Mouse (Mus musculus) neural tube, embryonic 12.5 days (tissue): ENCODE measurements around the gene Kazn. TPM values are rescaled to one million over a fixed set of nuclear protein-coding genes. Genes with fewer than 3 reads are reported as not detected.

Experiments used
- ATAC-seq: fragments of 200-750 bp; cut with Nextera tagmentation; 2 replicates; pipeline ENCODE4 v1.8.0; 2017; ENCODE audit warnings: low read depth, mild to moderate bottlenecking, moderate TSS enrichment, moderate library complexity; ENCODE audit not compliant: low FRiP score
- H3K27ac ChIP-seq: fragments of 300-500 bp; sonication (generic); 2 replicates; pipeline ENCODE4 v1.5.1; 2016
- H3K27me3 ChIP-seq: fragments of 300-500 bp; sonication (generic); replicated peaks from 2 replicates; pipeline ENCODE4 v1.6.1; 2016; ENCODE audit warnings: mild to moderate bottlenecking
- H3K36me3 ChIP-seq: fragments of 300-500 bp; sonication (generic); 2 replicates; pipeline ENCODE4 v1.6.1; 2016; ENCODE audit warnings: mild to moderate bottlenecking
- H3K4me1 ChIP-seq: fragments of 300-500 bp; sonication (generic); 2 replicates; pipeline ENCODE4 v1.6.1; 2016
- H3K4me2 ChIP-seq: fragments of 300-500 bp; sonication (generic); replicated peaks from 2 replicates; pipeline ENCODE4 v1.6.1; 2016; ENCODE audit warnings: mild to moderate bottlenecking
- H3K4me3 ChIP-seq: fragments of 300-500 bp; sonication (generic); 2 replicates; pipeline ENCODE4 v1.5.1; 2016
- H3K9ac ChIP-seq: fragments of 300-500 bp; sonication (generic); 2 replicates; pipeline ENCODE4 v1.6.1; 2016; ENCODE audit warnings: mild to moderate bottlenecking
- H3K9me3 ChIP-seq: fragments of 300-500 bp; sonication (generic); 2 replicates; pipeline ENCODE4 v1.6.1; 2016; ENCODE audit warnings: mild to moderate bottlenecking
- WGBS: fragments of 180-500 bp; shearing (Covaris S2); methylation state at CpG from one replicate; pipeline ENCODE4 v1.1.7; 2016; 5-methylcytosine and 5-hydroxymethylcytosine counted together
- polyA plus RNA-seq: library from polyadenylated mRNA; unstranded; fragments of >200 nt; fragmentation: Nextera tagmentation; extraction: Ambion mirVana; gene quantifications from 2 replicates; pipeline ENCODE4 v1.2.1, GENCODE M21; 2016

Gene Kazn
- polyA plus RNA-seq, 1 experiment from 2014 or later, result 21.4 TPM

DNA sequence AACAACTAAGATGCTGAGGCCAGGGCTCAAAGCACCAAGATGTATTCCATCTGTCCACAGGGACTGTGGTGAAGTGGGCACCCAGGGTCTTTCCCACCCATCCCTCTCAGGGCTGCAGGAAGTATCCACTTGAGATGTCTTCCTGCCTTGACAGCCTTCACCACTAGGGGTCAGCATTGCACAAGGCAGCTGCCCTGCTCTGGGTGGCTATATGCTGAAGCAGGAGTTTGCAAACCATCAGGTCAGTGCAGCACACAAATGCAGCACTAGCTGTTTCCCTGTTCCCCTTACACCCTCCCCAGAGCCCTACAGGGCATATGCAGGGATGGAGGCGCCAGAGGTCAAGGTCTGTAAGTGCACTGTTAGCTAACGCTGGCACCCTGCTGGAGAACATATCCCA lies 85.7 kb downstream of the Kazn start:
- H3K4me1 ChIP-seq, result peaks cover 5% of the 10 kb centered on the region; the same call in 1 of the 2 replicates
- no peak overlapping the region for H3K9ac ChIP-seq
- 4% methylated on average over 2 of the region's 2 CpGs for WGBS
- H3K27ac ChIP-seq, result no peak overlapping the region
- no peak overlapping the region for H3K4me2 ChIP-seq
- no peak overlapping the region for H3K4me3 ChIP-seq
- no peaks in the 10 kb centered on the region for H3K27me3 ChIP-seq
- no peaks in the 10 kb centered on the region for H3K9me3 ChIP-seq
- ATAC-seq, result peak; percentile 70
- H3K36me3 ChIP-seq, result peaks cover 8% of the 10 kb centered on the region; the same call in 1 of the 2 replicates

DNA sequence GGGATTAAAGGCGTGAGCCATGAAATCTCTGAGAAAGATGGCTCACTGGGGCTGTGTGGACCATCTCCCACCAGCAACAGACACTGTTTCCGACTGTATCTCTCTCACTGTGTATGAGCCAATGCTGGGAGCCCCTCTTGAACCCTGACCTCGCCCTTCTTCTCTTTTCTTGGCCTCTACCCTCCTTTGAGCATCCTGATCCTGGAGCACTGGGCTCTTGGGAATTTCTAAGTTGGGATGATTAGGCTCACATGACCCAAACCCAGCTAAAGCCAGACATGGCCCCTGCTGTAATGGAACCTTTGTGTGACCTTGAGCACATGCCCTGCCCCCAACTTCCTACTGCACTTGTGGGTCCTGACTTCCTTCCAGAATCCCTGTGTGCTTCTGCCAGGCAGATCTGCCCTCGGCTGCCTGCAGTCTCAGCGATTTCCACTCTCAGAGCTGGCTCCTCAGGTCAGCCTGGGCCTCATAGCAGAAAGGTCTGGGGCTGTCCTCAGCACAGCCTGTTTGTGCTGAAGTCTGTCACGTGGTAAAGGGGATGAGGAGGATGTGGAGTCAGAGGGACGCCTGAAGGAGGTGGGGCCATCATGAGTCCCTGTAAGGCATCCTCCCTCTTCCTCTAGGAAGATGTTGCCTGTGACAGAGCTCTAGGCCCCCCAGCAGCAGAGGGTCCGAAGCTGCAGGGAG lies 86.3 kb downstream of the Kazn start:
- peaks cover 5% of the 10 kb centered on the region; the same call in 1 of the 2 replicates for H3K4me1 ChIP-seq
- 75% methylated on average over 8 of the region's 8 CpGs for WGBS
- no peak for ATAC-seq
- H3K4me2 ChIP-seq, result no peak overlapping the region
- H3K27me3 ChIP-seq, result no peaks in the 10 kb centered on the region
- H3K9ac ChIP-seq, result 0 out of 2 replicates have a peak overlapping the region, but pooled peaks have one; percentile 17
- no peak overlapping the region for H3K27ac ChIP-seq
- H3K36me3 ChIP-seq, result peaks cover 14% of the 10 kb centered on the region; the same call in 1 of the 2 replicates
- H3K9me3 ChIP-seq, result no peaks in the 10 kb centered on the region
- H3K4me3 ChIP-seq, result no peak overlapping the region

DNA sequence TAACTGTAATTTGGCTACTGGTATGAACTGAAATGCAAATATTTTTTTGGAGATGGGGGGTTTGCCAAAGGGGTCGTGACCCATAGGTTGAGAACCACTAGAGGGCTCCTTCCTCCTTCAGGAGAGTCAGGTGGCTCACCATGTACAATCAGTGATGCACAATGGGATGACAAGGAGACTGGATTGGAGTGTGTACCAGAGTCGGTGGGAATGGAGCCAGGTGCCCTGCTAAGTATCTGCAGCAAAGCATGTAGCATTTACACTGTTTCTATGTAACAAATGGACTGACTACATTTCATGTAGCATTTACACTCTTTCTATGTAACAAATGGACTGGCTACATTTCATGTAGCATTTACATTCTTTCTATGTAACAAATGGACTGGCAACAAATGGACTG lies 89.1 kb downstream of the Kazn start:
- no peak overlapping the region for H3K27ac ChIP-seq
- ATAC-seq, result no peak
- no peak overlapping the region for H3K4me2 ChIP-seq
- no peak overlapping the region for H3K4me3 ChIP-seq
- peaks cover 5% of the 10 kb centered on the region; the same call in 1 of the 2 replicates for H3K4me1 ChIP-seq
- 77% methylated on average over 2 of the region's 2 CpGs for WGBS
- H3K27me3 ChIP-seq, result no peaks in the 10 kb centered on the region
- peaks cover 32% of the 10 kb centered on the region for H3K36me3 ChIP-seq
- H3K9ac ChIP-seq, result no peak overlapping the region
- H3K9me3 ChIP-seq, result no peaks in the 10 kb centered on the region

DNA sequence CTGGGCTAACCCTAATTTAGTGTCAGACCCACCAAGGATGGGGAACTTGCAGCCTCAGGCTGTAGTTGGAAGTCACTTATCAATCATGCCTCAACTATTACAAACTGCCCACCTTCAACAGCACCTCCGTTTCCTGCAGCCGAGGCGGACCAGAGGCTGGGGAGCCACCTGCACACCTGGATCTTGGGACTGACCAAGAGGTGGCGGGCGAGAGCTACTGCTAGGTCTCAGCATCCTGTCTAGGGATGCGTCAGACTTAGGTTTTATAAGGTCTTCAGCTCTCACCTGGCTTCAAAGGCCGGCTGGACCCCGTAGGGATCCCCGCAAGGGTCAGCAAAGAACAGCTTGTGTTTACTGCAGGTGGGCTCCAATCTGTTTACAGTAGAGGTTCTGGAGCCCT lies 90.0 kb downstream of the Kazn start:
- WGBS, result 81% methylated on average over 9 of the region's 9 CpGs
- no peaks in the 10 kb centered on the region for H3K9me3 ChIP-seq

DNA sequence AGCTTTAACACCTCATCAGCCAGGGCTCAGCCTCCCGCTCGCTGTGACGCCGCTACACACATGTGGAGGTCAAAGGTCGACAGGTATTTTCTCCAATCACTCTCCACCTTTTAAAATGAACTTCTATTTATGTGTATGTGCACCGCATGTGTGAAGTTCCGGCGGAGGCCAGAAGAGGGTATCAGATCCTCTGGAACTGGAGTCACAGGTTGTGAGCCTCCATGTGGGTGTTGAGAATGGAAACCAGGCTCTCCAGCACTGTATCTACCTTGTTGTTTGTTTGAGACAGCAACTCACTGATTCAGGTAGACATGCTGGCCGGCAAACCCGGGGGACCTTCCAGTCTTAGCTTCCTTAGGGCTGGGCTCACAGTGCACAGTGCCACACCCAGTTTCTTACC lies 91.5 kb downstream of the Kazn start:
- 97% methylated on average over 10 of the region's 10 CpGs for WGBS
- Histone ChIP-seq H3K36me3 (peaks cover 32% of the 10 kb centered on the region), H3K27ac (no peak overlapping the region), H3K4me2 (no peak overlapping the region), H3K27me3 (no peaks in the 10 kb centered on the region), H3K4me3 (no peak overlapping the region), H3K4me1 (no peaks in the 10 kb centered on the region), H3K9me3 (no peaks in the 10 kb centered on the region), H3K9ac (no peak overlapping the region)
- no peak for ATAC-seq

More for the DNA sequence above, 90.0 kb downstream of the Kazn start:
- H3K27me3 ChIP-seq, result no peaks in the 10 kb centered on the region
- H3K4me1 ChIP-seq, result peaks cover 1% of the 10 kb centered on the region; the same call in 1 of the 2 replicates
- ATAC-seq, result no peak
- H3K36me3 ChIP-seq, result peaks cover 32% of the 10 kb centered on the region
- no peak overlapping the region for H3K4me2 ChIP-seq
- no peak overlapping the region for H3K4me3 ChIP-seq
- no peak overlapping the region for H3K9ac ChIP-seq
- no peak overlapping the region for H3K27ac ChIP-seq

DNA sequence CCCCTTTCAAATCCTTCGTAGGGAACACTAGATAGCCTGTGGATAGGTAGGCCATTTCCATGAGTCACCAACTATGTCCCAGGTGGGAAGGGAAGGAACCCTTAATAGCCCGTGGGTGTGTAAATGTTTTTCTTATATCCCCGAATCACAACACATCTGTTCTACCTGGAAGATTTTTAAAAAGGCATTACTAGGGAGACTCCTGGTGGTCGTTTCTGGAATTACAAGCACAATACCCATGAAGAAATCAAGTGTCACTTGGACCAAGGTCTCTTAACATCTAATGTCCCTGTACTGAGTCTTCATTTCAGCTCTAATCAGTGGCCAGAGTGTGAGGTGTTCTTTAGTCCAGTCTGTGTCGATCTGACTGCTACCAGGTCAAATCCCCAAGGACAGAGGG lies 95.1 kb downstream of the Kazn start:
- ATAC-seq, result no peak
- no peak overlapping the region for H3K9ac ChIP-seq
- no peaks in the 10 kb centered on the region for H3K9me3 ChIP-seq
- no peaks in the 10 kb centered on the region for H3K27me3 ChIP-seq
- H3K4me2 ChIP-seq, result no peak overlapping the region
- H3K4me1 ChIP-seq, result peaks cover 10% of the 10 kb centered on the region; the same call in 1 of the 2 replicates
- 50% methylated on average over 5 of the region's 5 CpGs for WGBS
- peaks cover 31% of the 10 kb centered on the region for H3K36me3 ChIP-seq
- no peak overlapping the region for H3K4me3 ChIP-seq
- no peak overlapping the region for H3K27ac ChIP-seq

DNA sequence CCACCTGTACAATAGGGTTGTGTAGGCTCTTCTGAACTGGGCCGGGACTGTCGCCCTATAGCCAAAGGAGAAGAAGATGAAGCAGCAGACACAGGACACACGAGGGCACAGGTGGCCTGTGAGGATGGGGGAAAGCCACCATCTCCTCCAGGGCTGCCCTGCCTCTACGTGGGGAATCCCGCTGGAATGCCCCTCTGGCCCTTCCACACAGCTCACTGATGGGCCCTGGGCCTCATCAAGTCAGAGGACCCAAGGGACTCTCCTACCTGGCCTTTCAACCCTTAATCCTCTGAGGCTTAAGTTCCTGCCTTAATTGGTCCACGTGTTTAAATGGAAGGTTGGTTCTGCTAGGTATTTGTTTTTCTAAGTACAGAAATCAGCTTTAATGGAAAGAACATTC lies 95.9 kb downstream of the Kazn start:
- Histone ChIP-seq H3K4me3 (no peak overlapping the region), H3K4me2 (no peak overlapping the region), H3K27ac (no peak overlapping the region), H3K27me3 (no peaks in the 10 kb centered on the region), H3K9ac (no peak overlapping the region), H3K36me3 (peaks cover 26% of the 10 kb centered on the region), H3K9me3 (no peaks in the 10 kb centered on the region), H3K4me1 (peaks cover 17% of the 10 kb centered on the region)
- ATAC-seq, result no peak
- WGBS, result 93% methylated on average over 6 of the region's 6 CpGs

DNA sequence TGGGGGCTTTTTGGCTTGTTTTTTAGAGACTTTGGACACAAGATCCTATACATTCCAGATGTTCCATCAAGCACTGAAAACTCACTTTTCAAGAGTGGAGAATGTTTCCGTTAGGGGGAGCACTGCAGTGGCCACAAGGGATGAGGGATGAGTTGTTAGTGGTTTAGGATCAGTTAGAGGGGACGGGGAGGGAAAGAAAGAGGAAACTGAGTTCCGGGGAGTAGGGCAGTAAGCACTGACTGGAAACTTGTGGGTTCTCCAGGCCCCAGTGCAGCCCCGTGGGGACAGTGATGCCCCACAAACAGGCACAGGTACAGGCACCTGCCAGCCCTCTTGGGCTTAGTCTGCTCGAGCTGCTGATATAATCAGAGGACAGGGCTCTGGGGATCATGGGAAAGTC lies 99.5 kb downstream of the Kazn start:
- WGBS, result 75% methylated on average over 5 of the region's 5 CpGs
- Histone ChIP-seq H3K4me3 (no peak overlapping the region), H3K4me2 (no peak overlapping the region), H3K27me3 (no peaks in the 10 kb centered on the region), H3K9me3 (no peaks in the 10 kb centered on the region), H3K27ac (no peak overlapping the region), H3K36me3 (peaks cover 4% of the 10 kb centered on the region; the same call in 1 of the 2 replicates), H3K4me1 (peaks cover 23% of the 10 kb centered on the region), H3K9ac (no peak overlapping the region)
- ATAC-seq, result no peak

DNA sequence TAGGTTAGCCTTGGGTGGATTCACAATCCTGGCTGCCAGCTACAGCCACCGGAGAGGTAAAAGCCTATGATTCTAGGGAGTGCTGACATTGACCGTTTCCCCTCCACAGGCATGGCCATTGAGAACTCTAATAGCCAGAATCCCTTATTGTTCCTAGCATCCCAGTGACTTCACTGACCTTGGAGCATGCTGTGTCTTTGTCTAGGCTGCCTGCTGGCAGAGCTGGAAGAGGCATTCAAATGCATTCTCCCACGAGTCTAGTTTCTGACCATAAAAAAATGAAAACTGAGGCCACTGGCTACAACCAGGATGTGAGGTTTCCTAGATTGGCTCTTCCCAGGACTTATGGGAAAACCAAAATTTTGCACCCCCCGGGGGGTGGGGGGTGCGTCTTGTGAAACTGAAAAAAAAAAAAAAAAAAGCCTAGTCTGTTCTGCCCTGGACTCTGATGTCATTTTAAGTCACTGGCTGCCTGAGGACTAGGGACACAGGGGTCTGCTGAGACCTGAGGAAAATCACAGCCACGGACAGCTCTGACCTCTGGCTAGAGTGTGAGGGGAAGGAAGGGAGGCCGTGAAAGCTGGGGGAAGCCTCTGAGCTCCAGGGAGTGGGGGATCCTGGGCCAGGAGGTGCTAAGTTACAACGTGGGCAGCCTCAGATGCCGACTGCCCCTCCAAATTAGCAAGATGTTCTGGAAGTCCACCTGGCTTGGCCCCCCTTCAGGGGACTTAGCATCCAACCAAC lies 100.7 kb downstream of the Kazn start:
- Histone ChIP-seq H3K9me3 (no peaks in the 10 kb centered on the region), H3K27me3 (no peaks in the 10 kb centered on the region), H3K27ac (peak overlapping the region; percentile 53; the same call in 1 of the 2 replicates), H3K4me3 (no peak overlapping the region), H3K9ac (no peak overlapping the region), H3K4me2 (no peak overlapping the region), H3K36me3 (peaks cover 4% of the 10 kb centered on the region; the same call in 1 of the 2 replicates), H3K4me1 (peaks cover 23% of the 10 kb centered on the region)
- ATAC-seq, result peak; percentile 57
- WGBS, result 10% methylated on average over 9 of the region's 9 CpGs

DNA sequence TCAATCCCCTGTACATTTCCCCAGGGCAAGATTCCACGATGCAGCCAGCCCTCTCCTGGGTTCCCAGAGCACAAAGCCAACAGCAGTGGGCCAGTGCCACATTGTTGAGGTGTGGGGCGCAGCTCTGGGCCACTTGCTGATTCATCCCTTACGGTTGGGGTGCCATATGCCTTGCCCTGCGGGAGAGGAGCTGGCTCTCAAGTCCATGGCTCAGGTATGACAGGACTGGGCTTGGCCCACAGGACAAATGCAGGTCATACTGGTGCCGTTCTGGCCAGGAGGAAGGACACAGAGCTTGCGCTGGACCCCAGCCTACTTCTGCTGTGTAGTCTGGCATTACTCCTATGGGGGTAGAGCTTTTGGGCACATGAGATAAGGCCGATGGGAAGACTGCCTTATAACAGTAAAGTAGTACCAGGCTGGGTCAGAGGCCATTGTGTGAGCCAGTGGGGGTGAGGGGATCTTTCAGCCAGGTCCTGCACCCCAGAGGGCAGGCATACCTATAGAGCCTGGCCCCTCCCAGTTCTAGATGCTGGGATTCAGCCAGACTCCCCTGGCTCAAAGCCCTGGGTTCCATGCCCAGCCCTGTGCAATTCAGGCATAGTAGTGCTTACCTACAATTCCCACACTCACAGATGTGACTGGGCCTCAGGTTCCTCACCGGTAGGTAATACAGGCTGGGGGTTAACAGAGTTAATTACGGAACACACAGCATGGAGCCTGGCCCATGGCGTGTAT lies 102.3 kb downstream of the Kazn start:
- no peak overlapping the region for H3K27ac ChIP-seq
- H3K27me3 ChIP-seq, result no peaks in the 10 kb centered on the region
- no peak overlapping the region for H3K4me3 ChIP-seq
- H3K4me1 ChIP-seq, result peaks cover 23% of the 10 kb centered on the region
- WGBS, result 86% methylated on average over 10 of the region's 10 CpGs
- no peak overlapping the region for H3K4me2 ChIP-seq
- no peak overlapping the region for H3K9ac ChIP-seq
- no peaks in the 10 kb centered on the region for H3K9me3 ChIP-seq
- H3K36me3 ChIP-seq, result peaks cover 4% of the 10 kb centered on the region; the same call in 1 of the 2 replicates
- no peak for ATAC-seq

DNA sequence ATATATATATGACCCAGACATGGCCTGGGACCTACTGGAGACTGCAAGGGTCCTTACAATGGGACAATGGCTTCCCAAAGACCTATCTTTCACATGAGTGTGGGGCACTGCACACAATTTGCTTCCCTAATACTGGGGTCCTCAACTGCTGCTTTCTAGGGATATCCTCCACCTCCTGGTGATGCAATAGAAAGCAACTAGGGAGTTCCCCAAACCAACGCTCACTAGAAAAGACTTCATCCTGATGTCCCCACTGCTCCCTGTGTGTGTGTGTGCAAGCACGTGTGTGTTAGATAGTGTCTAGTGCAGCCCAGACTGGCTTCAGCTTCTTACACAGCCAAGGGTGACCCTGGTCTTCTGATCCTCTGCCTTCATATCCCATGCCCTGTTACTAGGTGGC lies 103.7 kb downstream of the Kazn start:
- Histone ChIP-seq H3K9ac (no peak overlapping the region), H3K4me1 (peaks cover 26% of the 10 kb centered on the region)
- WGBS, result 95% methylated on average over 2 of the region's 2 CpGs

DNA sequence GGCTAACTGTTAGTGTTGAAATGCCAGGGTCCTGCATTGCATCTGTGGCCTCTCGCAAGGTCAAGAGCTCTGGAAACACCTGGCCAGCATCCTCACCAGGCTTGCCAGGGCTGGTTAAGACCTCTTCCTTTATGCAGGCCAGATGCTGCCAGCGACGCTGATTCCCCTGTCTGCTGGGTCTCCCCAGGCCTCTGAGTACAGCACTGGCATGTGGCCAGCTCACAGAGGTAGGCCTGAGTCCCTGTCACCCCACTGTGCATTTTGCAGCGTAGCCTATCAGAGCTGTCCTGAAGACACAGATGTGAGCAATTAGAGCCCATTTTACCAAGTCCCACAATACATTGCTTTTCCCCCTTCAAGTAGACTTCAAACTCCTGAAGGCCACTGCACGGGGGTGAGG lies 109.0 kb downstream of the Kazn start:
- no peak overlapping the region for H3K4me3 ChIP-seq
- no peaks in the 10 kb centered on the region for H3K36me3 ChIP-seq
- H3K9ac ChIP-seq, result no peak overlapping the region
- ATAC-seq, result no peak
- H3K9me3 ChIP-seq, result no peaks in the 10 kb centered on the region
- peaks cover 10% of the 10 kb centered on the region for H3K4me1 ChIP-seq
- no peak overlapping the region for H3K4me2 ChIP-seq
- H3K27me3 ChIP-seq, result no peaks in the 10 kb centered on the region
- no peak overlapping the region for H3K27ac ChIP-seq
- 54% methylated on average over 5 of the region's 5 CpGs for WGBS

More for the DNA sequence above, 103.7 kb downstream of the Kazn start:
- Histone ChIP-seq H3K4me2 (no peak overlapping the region), H3K27ac (no peak overlapping the region), H3K36me3 (no peaks in the 10 kb centered on the region), H3K27me3 (no peaks in the 10 kb centered on the region), H3K4me3 (no peak overlapping the region), H3K9me3 (no peaks in the 10 kb centered on the region)
- no peak for ATAC-seq
